Mouse (Mus musculus): ENCODE data around the gene Gpr158. TPM values are rescaled to one million over a fixed set of nuclear protein-coding genes. Genes with fewer than 3 reads are reported as not detected.

The Gpr158 gene
- polyA plus RNA-seq, 1 experiment = not detected

DNA sequence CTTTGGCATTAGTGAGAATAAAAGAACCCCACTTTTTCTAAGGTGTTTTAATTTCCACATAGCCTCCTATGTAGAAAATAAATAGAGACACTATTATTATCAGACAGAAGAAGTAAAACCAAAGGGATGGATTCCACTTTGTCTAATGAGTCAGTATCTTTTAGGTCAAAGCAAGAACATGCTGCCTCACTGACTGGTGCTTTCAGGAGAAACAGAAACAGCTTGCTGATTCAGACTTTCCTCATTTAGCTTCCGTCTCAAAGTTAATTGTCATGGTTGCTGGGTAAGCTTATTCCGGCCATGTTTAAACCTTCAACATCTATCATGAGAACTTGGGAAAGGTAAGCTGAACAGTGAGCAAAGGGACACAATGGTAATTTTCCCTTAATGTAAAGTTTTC, 107.6 kb downstream of the Gpr158 start:
- TF ChIP-seq MYOD1 (IDR thresholded peaks at IDR 0.05; ENCODE audit: control insufficient read depth, insufficient read length, low read depth) = no peak
- TF ChIP-seq MYOG (IDR thresholded peaks at IDR 0.05; ENCODE audit: control insufficient read depth, extremely low read depth, insufficient read length) = no peak
- no peak for TF ChIP-seq USF1 (IDR thresholded peaks at IDR 0.05; ENCODE audit: low read depth)
- TF ChIP-seq CEBPB (IDR thresholded peaks at IDR 0.05; ENCODE audit: low read depth) = no peak
- no peak for TF ChIP-seq CTCF (IDR thresholded peaks at IDR 0.05; ENCODE audit: control insufficient read depth, insufficient read depth, insufficient read length)
- no peak for TF ChIP-seq MAX (IDR thresholded peaks at IDR 0.05)
- TF ChIP-seq FOSL1 (IDR thresholded peaks at IDR 0.05; ENCODE audit: insufficient read depth, low read length, poor library complexity, severe bottlenecking) = no peak
- no peak overlapping the region for H3K4me3 ChIP-seq (ENCODE audit: insufficient read depth, poor library complexity, severe bottlenecking)
- H3K36me3 ChIP-seq (ENCODE audit: control insufficient read depth, insufficient read depth) = no peaks in the 10 kb centered on the region
- H3K27me3 ChIP-seq (ENCODE audit: control insufficient read depth, insufficient read depth, insufficient read length) = no peaks in the 10 kb centered on the region
- H3ac ChIP-seq (ENCODE audit: control insufficient read depth, insufficient read length, low read depth) = no peak overlapping the region
- no peaks in the 10 kb centered on the region for H3K79me3 ChIP-seq (ENCODE audit: low read depth)
- H3K79me2 ChIP-seq (ENCODE audit: control insufficient read depth, insufficient read depth) = no peaks in the 10 kb centered on the region

- H3K4me3 ChIP-seq (ENCODE audit: insufficient read depth, poor library complexity, severe bottlenecking) = no peak overlapping the region
- no peaks in the 10 kb centered on the region for H3K36me3 ChIP-seq (ENCODE audit: control insufficient read depth, insufficient read depth)
- H3K27me3 ChIP-seq (ENCODE audit: control insufficient read depth, insufficient read depth, insufficient read length) = no peaks in the 10 kb centered on the region
- H3ac ChIP-seq (ENCODE audit: control insufficient read depth, insufficient read length, low read depth) = no peak overlapping the region
- H3K79me3 ChIP-seq (ENCODE audit: low read depth) = no peaks in the 10 kb centered on the region
- no peaks in the 10 kb centered on the region for H3K79me2 ChIP-seq (ENCODE audit: control insufficient read depth, insufficient read depth)
- TF ChIP-seq USF1 (IDR thresholded peaks at IDR 0.05; ENCODE audit: low read depth) (no peak), MYOD1 (IDR thresholded peaks at IDR 0.05; ENCODE audit: control insufficient read depth, insufficient read length, low read depth) (no peak), CTCF (IDR thresholded peaks at IDR 0.05; ENCODE audit: control insufficient read depth, insufficient read depth, insufficient read length) (no peak), FOSL1 (IDR thresholded peaks at IDR 0.05; ENCODE audit: insufficient read depth, low read length, poor library complexity, severe bottlenecking) (no peak), MYOG (IDR thresholded peaks at IDR 0.05; ENCODE audit: control insufficient read depth, extremely low read depth, insufficient read length) (no peak), CEBPB (IDR thresholded peaks at IDR 0.05; ENCODE audit: low read depth) (no peak), MAX (IDR thresholded peaks at IDR 0.05) (no peak)
These were observed 129.5 kb downstream of the Gpr158 start for GRCm38 (mm10) chr2:21496881-21497280.

DNA sequence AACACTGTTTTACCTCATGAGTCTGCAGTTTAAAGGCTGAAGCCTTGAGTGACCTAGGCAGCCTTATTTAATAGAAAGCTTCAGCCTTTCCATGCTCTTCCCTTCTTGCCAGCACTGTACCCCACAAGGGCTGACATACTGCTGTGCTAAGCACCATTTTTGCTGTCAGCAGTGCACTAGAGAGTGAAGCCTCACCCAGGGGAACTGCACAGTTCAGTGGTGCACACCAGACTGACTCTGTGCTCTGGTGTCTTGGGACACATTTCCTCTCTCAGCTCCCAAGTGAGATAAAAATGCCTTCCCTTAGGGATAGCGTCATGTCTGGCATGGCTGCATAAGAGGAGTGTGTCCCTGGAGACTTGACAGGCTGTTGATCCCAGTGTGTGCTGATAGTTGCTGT, 130.6 kb downstream of the Gpr158 start:
- Histone ChIP-seq H3K79me2 (ENCODE audit: control insufficient read depth, insufficient read depth) (no peaks in the 10 kb centered on the region), H3K36me3 (ENCODE audit: control insufficient read depth, insufficient read depth) (no peaks in the 10 kb centered on the region), H3K4me3 (ENCODE audit: insufficient read depth, poor library complexity, severe bottlenecking) (no peak overlapping the region), H3K79me3 (ENCODE audit: low read depth) (no peaks in the 10 kb centered on the region), H3K27me3 (ENCODE audit: control insufficient read depth, insufficient read depth, insufficient read length) (no peaks in the 10 kb centered on the region), H3ac (ENCODE audit: control insufficient read depth, insufficient read length, low read depth) (no peak overlapping the region)
- no peak for TF ChIP-seq CTCF (IDR thresholded peaks at IDR 0.05; ENCODE audit: control insufficient read depth, insufficient read depth, insufficient read length)
- no peak for TF ChIP-seq USF1 (IDR thresholded peaks at IDR 0.05; ENCODE audit: low read depth)
- TF ChIP-seq MYOG (IDR thresholded peaks at IDR 0.05; ENCODE audit: control insufficient read depth, extremely low read depth, insufficient read length) = no peak
- TF ChIP-seq FOSL1 (IDR thresholded peaks at IDR 0.05; ENCODE audit: insufficient read depth, low read length, poor library complexity, severe bottlenecking) = no peak
- no peak for TF ChIP-seq MYOD1 (IDR thresholded peaks at IDR 0.05; ENCODE audit: control insufficient read depth, insufficient read length, low read depth)
- no peak for TF ChIP-seq MAX (IDR thresholded peaks at IDR 0.05)
- no peak for TF ChIP-seq CEBPB (IDR thresholded peaks at IDR 0.05; ENCODE audit: low read depth)

GRCm38 (mm10) chr2:21499399-21499798, 132.1 kb downstream of the Gpr158 start:
- Histone ChIP-seq H3K36me3 (ENCODE audit: control insufficient read depth, insufficient read depth) (no peaks in the 10 kb centered on the region), H3K79me3 (ENCODE audit: low read depth) (no peaks in the 10 kb centered on the region), H3K27me3 (ENCODE audit: control insufficient read depth, insufficient read depth, insufficient read length) (no peaks in the 10 kb centered on the region), H3ac (ENCODE audit: control insufficient read depth, insufficient read length, low read depth) (no peak overlapping the region), H3K4me3 (ENCODE audit: insufficient read depth, poor library complexity, severe bottlenecking) (no peak overlapping the region), H3K79me2 (ENCODE audit: control insufficient read depth, insufficient read depth) (no peaks in the 10 kb centered on the region)
- TF ChIP-seq CEBPB (IDR thresholded peaks at IDR 0.05; ENCODE audit: low read depth) (no peak), MYOG (IDR thresholded peaks at IDR 0.05; ENCODE audit: control insufficient read depth, extremely low read depth, insufficient read length) (no peak), CTCF (IDR thresholded peaks at IDR 0.05; ENCODE audit: control insufficient read depth, insufficient read depth, insufficient read length) (no peak), MAX (IDR thresholded peaks at IDR 0.05) (no peak), MYOD1 (IDR thresholded peaks at IDR 0.05; ENCODE audit: control insufficient read depth, insufficient read length, low read depth) (no peak), FOSL1 (IDR thresholded peaks at IDR 0.05; ENCODE audit: insufficient read depth, low read length, poor library complexity, severe bottlenecking) (no peak), USF1 (IDR thresholded peaks at IDR 0.05; ENCODE audit: low read depth) (no peak)

DNA sequence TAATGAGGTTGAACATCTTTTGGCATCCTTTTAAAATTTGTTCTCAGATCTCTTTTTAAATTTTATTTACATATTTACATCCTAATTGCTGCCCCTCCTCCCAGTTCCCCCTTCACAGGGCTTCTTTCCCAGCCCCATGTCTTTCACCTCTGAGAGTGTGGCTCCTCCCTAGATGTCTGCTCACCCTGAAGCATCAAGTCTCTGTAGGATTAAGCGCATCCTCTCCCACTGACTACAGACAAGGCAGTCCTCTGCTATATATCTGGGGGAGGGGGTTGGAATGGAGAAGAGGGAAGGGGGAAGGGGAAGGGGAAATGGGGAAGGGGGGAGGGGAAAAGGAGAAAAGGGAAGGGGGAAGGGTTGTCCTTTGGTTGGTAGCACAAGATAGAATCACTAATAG, 140.1 kb downstream of the Gpr158 start:
- Histone ChIP-seq H3K79me3 (ENCODE audit: low read depth) (no peaks in the 10 kb centered on the region), H3ac (ENCODE audit: control insufficient read depth, insufficient read length, low read depth) (no peak overlapping the region), H3K27me3 (ENCODE audit: control insufficient read depth, insufficient read depth, insufficient read length) (no peaks in the 10 kb centered on the region), H3K4me3 (ENCODE audit: insufficient read depth, poor library complexity, severe bottlenecking) (no peak overlapping the region), H3K36me3 (ENCODE audit: control insufficient read depth, insufficient read depth) (no peaks in the 10 kb centered on the region), H3K79me2 (ENCODE audit: control insufficient read depth, insufficient read depth) (no peaks in the 10 kb centered on the region)
- TF ChIP-seq MYOG (IDR thresholded peaks at IDR 0.05; ENCODE audit: control insufficient read depth, extremely low read depth, insufficient read length) (no peak), MYOD1 (IDR thresholded peaks at IDR 0.05; ENCODE audit: control insufficient read depth, insufficient read length, low read depth) (no peak), CEBPB (IDR thresholded peaks at IDR 0.05; ENCODE audit: low read depth) (no peak), MAX (IDR thresholded peaks at IDR 0.05) (no peak), CTCF (IDR thresholded peaks at IDR 0.05; ENCODE audit: control insufficient read depth, insufficient read depth, insufficient read length) (no peak)

DNA sequence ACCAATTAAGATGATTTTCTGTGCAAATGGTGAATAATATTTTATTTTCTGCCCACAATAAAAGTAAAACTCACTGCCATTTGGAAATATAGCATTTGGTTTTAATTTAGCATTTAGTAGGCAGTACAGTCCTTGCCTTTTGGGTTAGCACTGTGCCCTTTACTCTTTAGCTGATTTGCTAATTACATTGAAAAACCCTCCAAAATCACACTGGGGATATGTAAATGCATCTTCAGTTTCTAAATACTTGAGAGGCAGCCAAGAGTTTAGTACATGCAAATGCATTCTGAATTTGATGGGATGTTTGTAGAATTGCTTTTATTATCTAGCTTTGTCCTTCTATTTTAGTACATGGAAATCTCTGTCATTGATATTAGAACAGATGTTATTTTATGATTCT, 163.4 kb downstream of the Gpr158 start:
- TF ChIP-seq CTCF (IDR thresholded peaks at IDR 0.05; ENCODE audit: control insufficient read depth, insufficient read depth, insufficient read length) (no peak), MYOD1 (IDR thresholded peaks at IDR 0.05; ENCODE audit: control insufficient read depth, insufficient read length, low read depth) (no peak), USF1 (IDR thresholded peaks at IDR 0.05; ENCODE audit: low read depth) (no peak), FOSL1 (IDR thresholded peaks at IDR 0.05; ENCODE audit: insufficient read depth, low read length, poor library complexity, severe bottlenecking) (no peak), MAX (IDR thresholded peaks at IDR 0.05) (no peak), MYOG (IDR thresholded peaks at IDR 0.05; ENCODE audit: control insufficient read depth, extremely low read depth, insufficient read length) (no peak), CEBPB (IDR thresholded peaks at IDR 0.05; ENCODE audit: low read depth) (no peak)
- no peak overlapping the region for H3K4me3 ChIP-seq (ENCODE audit: insufficient read depth, poor library complexity, severe bottlenecking)
- no peaks in the 10 kb centered on the region for H3K36me3 ChIP-seq (ENCODE audit: control insufficient read depth, insufficient read depth)
- H3K27me3 ChIP-seq (ENCODE audit: control insufficient read depth, insufficient read depth, insufficient read length) = no peaks in the 10 kb centered on the region
- H3ac ChIP-seq (ENCODE audit: control insufficient read depth, insufficient read length, low read depth) = no peak overlapping the region
- H3K79me3 ChIP-seq (ENCODE audit: low read depth) = no peaks in the 10 kb centered on the region
- no peaks in the 10 kb centered on the region for H3K79me2 ChIP-seq (ENCODE audit: control insufficient read depth, insufficient read depth)
